Mouse (Mus musculus): ENCODE data around the gene Nhsl1.

The Nhsl1 gene

DNA sequence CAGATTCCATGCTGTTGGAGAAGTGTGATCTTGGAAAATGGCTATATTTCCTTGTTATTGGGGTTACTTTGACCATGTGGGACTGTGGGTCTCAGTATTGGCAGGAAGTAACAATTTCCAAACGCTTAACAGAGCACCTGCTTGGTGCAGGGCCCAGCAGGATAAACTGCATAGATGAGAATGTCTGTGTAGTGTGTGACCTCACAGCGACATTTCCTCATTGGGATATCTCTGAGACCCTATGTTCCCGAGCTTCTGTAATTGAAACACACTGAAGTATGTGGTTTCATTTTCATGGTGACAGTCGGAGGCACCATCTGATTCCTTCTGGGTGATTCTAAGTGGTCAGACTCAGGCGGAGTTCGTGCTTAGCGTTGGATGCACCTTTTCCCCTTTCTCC is 75.5 kb downstream of the Nhsl1 start:
- in situ Hi-C loops (cut with MseI, MboI) = loop anchor here (5.0 to 10.0 kb wide), 2 partner anchors 138 to 149 kb away; no protein-coding TSS in a partner anchor

DNA sequence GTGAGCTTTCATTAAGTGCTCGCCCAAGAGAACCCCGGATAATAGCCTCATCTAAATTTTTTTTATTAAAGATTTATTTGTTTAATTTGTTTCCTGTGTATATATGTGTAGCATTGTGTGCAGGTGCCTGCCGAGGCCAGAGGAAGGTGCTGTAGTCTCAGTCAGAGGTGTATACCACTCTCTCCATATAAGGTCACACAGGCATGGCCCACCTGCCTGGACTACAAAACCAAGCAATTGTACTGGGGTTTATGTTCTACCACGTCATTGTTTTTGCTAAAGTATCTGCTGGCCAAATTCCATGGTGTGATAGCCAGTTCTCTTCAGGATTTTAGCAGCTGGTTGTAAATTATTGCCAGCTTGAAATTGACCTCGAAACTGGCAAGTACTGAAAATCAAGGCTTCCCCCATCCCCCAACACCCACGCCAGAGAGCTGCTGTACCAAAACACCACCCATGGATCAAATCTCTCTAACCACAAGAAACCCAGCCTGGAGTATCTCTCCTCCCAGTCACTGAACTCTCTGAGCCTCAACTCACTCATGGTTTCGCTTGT is 81.4 kb downstream of the Nhsl1 start:
- in situ Hi-C loops (cut with MseI, MboI) = no loop called here

DNA sequence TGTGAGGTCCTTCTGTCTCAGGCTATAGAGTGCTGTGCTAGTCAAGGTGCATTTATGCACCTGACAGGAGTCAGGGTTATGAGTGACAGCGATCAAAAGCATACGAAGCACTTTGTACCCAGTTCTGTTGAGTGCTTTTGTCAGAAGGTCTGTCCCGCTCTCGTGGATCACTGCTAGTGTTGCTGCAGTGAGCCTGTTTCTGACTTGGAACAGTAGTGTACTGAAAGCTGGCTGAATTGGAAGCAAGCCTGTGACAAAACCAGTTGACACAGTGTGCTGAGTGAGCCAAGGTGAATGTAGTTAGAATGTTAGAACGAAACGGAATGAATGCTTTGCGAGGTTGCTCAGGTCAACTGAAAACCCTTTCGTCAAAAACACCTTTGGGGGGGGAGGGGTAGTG is 82.2 kb downstream of the Nhsl1 start:
- in situ Hi-C loops (cut with MseI, MboI) = no loop called here

DNA sequence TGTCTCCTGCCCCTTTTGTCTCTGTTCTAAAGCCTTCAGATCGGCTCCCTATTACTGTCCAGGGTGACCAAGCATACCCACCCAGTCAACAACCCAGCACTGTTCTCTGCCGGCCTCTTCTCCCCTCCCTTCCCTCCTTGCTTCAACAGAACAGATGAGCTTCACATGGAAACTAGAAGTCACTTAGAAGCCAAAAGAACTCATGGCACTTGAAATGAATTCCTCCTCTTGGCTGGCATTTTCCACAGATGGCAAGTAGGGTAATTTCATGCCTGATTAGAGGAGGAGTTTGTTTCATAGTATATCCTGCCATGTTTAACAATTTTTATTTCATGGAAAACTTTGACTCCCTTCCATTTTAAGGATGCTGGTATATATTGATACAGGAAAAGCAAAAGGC is 85.2 kb downstream of the Nhsl1 start:
- in situ Hi-C loops (cut with MseI, MboI) = no loop called here

DNA sequence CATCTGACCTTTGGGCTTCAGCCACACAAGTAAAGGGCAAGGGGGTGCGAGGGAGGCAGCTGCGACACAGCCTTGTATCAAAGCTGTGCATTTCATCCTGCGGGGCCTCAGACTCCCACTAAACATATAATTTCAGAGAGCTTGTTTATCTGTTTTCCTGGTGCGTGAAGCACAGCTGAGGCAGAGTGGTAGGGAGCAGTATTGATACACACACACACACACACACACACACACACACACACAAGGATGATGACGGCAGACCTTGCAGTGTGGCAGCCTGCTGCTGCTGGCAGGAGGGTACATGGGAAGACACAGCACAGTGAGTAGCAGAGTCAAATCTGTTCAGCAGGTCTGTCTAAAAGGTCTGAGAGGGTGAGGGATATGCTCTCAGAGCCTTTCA is 85.9 kb downstream of the Nhsl1 start:
- in situ Hi-C loops (cut with MseI, MboI) = no loop called here

DNA sequence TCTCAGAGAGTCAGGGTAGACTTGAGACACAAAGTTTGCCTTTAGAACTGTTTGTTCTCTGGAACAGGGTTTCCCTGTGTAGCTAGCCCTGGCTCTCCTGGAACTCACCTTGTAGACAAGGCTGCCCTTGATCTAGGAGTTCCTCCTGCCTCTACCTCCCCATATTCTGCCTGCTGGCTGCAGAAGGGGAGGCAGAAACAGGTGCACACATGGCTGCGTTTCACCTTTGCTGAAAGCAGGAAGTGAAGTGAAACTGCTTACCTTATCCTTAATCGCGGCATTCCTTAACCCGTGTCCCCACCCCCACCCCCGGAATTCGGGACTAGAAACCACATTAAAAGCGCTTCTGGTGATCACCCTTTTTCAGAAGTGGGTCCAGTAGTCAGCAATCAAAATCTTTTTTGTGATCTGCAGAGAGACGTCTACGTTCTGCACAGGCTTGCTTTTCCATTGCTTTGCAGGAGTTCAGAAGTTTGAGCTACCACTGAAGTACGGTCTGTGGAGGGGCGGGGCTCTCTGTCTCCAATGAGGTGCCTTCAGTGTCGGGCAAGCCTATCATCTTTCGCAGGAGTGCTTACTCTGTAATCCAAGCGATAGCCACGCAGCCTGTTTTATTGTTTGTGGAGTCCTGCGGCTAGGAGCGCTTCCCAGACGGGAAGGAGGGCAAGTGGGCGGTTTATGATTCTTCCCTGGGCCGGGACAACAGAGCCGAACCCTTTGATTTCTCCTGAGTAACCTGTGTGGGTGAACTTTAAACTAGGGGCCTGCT is 88.5 kb downstream of the Nhsl1 start:
- in situ Hi-C loops (cut with MseI, MboI) = no loop called here

DNA sequence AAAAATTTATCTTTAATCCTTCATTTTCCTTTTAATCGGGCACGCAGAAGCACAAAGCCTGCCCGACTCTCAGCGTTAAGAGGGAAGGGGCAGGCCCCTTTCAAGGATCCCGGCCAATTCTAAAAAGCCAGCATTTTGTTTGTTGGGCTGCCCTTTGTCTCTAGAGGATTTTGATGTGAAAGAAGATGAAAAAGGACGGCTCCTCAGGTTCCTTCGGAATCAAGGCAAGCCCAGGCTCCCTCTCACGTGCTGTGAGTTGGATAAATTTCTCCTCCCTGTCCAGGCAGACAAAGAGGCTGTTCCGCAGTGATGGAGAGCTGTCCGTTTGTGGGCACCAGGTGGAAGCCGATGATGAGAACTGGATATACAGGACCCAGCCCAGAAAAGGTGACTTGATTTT is 89.3 kb downstream of the Nhsl1 start:
- in situ Hi-C loops (cut with MseI, MboI) = no loop called here

DNA sequence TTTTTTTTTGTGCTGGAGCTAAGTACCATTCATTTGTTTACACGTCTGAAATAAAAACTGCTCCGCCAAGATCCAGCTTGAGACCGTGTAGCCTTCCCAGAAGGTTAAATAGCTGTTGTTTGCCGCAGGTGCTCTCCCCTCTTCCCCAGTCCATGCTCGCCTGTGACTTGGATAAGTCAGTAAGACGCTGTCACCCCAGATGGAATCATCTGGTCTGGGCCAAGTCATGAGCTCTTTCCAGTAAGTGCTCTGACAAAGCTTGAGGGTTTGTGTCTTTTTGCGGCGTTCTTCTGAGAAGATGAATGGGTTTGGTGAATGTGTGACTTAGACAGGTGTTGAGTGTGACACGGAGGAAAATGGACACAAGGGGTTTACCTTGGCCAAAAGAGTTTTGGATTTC is 89.8 kb downstream of the Nhsl1 start:
- in situ Hi-C loops (cut with MseI, MboI) = no loop called here

DNA sequence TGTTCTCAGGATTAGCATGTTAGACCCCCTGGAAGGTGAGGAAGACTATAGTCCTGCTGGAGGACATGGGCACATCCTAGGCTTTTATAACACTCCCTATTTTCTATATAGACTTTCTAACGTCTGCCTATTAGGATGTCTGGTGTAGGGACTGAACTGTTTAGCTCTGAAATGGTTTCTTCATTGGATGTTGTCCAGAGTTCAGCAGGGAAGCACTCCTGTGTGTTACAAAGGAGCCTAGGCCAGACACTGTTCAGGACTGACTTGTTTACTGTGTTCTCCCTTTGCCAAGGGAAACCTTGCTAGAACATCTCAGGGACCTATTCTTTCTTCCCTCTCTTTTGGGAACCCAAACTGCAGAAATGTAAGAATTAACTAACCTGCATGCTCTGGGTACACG is 90.3 kb downstream of the Nhsl1 start:
- in situ Hi-C loops (cut with MseI, MboI) = no loop called here

DNA sequence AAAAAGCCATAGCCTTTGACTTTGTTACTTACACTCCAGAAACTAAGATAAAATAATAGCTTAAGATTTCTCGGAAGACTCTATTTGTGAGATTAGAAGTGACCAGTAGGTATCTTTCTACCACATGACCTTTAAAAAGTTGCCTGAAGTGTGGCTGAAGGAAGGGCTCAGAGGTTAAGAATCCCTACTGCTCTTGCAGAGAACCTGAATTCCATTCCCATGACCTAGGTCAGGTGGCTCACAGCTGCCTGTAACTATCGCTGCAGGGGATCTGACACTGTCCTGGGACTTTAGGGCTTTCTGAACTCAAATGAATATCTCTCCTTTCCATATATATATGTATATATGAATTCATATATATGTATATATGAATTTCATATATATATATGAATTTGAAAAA is 92.5 kb downstream of the Nhsl1 start:
- in situ Hi-C loops (cut with MseI, MboI) = no loop called here

DNA sequence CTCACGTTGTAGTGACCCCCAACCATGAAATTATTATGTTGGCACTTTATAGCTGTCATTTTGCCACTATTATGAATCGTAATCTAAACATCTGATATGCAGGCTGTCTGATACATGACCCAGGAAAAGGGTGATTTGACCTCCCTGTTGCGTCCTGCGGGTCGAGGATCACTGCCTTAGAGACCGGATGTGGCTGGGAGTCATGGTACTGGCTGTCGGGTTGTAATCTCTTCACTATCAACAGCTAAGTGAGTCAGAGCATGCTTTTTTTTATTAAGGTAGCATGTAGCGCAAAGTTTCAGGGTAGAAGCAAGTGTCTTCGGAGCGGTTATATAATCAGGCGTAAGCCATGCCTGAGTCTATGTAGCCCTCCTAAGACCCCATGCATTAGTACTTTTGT is 97.2 kb downstream of the Nhsl1 start:
- in situ Hi-C loops (cut with MseI, MboI) = no loop called here

DNA sequence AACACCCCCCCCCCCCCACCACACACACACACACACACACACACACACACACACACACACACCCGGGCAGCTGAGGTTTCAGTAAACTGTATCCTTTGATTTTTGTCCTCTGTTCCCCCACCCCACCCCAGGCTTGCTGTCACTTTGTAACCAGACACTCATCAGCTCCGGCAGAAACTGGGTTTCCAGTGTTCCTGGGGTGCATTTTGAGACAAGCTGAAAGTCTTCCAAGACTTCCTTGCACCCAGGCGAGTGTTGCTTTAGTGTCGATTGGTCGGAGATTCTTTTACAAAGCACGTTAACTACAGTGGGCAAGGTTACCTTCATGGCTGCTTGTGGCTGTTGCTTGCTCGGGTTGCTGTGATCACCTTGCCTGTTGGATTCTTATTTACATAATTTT is 99.4 kb downstream of the Nhsl1 start:
- in situ Hi-C loops (cut with MseI, MboI) = no loop called here

DNA sequence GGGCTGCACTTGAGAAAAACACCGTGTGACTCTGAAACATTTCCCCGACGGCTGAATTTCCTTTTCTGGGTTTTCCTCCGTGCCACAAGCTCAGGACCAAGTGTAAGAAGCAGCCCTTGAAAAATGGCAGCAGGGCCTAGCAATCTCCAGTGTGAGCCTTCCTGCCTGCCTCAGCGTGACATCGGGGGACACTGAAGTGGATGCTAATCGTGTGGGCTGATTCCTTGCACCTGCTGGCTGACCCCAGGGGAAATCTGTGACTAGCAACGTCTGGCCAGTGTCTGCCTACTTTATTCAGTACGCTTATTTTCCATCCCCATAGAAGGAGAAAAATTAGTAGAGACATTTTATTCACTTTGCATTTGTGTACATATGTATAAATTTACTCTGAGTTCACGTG is 100.7 kb downstream of the Nhsl1 start:
- in situ Hi-C loops (cut with MseI, MboI) = no loop called here

DNA sequence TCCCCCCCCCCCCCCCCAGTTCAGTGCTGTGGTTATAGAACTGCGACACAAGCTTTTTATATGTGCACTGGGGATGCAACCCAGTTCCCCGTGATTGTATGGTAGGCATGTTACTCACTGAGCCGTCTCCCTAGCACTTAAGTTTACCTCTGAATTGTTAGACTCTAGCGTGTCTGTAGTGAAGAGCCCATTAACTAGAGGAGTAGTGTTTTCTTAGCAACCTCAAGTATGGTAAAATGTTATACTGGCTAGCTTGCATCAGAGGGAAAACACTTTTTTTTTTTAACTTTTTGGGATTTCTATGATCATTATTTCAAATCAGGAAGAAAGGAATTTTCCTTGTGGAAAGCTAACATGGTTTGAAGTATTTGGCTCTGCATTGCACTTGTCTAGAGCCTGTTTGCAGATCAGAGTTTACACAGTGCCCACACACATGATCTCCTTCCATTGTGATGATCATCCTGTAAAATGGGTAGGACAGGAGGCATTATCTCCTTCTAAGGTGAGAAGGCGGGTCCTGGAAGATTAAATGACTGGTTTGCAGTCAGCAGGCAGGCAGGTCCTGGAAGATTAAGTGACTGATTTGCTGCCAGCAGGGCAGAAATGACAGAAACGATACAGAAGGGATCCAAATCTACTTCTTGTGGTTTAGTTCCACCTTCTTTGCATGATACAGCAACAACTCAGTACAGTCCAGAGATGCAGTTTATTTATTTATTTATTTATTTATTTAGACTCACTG is 101.6 kb downstream of the Nhsl1 start:
- in situ Hi-C loops (cut with MseI, MboI) = no loop called here

DNA sequence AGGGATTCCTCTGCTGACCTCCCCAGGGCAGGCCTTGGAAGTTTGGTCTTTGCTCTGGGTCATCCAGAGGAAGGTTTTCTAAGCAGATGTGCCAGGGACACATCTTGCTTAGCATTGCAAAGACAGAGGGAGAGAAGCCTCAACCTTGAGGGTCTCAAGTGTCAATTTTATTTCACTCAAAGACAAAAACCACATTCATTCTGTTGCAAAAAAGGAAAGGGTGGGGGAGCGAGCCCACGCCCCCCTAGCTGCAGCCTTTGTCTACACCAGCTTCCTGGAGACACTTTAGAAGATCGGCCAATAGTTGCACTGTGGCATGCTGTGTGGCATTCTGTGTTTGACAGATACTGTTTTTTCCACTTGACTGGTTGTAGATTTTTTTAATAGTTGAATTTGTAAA is 104.2 kb downstream of the Nhsl1 start:
- in situ Hi-C loops (cut with MseI, MboI) = no loop called here

DNA sequence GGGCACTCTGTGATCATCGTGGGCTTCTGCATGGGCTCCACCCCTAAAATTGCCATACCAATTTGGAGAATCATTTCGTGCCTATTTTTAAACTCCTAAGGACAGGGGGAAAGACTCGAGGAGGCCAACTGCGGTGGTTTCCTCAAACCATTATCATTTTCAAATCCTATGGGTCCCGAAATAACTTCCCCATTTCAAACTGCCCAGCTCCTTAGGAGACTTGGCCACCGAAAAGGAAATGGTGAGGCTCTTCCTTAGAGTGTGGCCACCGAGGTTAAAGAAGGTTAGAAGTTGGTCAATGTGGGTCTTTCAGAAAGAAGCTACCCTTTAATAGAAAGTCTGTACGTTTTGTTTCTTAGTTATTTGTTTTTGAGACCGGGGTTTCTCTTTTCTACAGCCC is 104.8 kb downstream of the Nhsl1 start:
- in situ Hi-C loops (cut with MseI, MboI) = no loop called here

DNA sequence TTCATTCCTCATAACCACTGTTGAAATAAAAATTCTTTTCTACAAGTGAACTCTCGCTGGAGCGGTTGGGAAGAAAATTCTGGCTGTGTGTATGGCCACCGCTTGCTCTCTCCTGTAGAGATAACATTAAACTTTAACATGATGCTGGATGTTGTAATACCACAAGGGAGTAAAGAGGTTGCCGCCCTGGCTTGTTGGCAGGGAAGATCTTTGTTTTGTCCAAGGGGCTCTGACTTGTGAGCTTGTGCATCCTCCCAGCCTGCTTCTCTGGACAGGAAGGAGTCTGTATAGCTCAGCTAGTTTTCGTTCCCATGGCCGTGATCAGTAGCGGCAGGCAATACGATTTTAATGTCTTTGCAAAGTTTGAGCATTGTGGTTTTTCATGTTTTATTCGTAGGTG is 109.1 kb downstream of the Nhsl1 start:
- in situ Hi-C loops (cut with MseI, MboI) = no loop called here

DNA sequence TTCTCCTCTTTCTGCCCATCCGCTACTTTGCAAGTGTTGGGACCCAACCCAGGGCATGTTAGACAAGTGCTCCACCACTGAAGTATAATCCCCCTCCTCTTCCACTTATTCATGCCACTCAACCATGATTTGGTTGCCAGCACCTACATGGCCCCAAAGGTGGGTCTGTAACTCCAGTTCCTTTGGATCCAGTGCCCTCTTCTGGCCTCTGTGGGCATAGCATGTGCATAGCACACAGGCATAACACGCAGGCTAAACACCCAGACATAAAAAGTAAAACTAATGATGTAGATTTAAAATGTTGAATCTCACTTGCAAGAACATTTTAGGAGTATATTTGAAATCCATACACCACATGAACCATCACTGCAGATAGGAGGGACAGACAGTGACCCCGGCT is 110.7 kb downstream of the Nhsl1 start:
- in situ Hi-C loops (cut with MseI, MboI) = no loop called here

DNA sequence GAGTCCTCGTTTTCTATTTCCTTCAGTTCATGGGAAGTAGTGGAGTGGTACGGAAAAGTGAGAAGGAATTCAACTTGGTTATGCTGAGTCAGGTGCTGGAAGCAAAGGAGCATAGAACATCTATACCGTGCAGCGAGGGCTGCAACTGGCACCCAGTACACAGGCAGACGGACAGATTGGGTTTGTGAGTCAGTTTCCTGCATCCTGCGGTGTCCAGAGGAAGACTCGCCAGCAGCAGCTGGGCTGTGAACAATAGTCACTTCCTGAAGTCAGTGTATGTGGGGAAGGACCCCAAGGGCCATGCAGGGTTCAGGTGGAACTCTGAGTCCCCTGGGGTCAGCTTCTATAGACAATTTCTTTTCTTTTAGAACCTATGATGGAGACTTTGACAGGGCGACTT is 111.4 kb downstream of the Nhsl1 start:
- in situ Hi-C loops (cut with MseI, MboI) = no loop called here

DNA sequence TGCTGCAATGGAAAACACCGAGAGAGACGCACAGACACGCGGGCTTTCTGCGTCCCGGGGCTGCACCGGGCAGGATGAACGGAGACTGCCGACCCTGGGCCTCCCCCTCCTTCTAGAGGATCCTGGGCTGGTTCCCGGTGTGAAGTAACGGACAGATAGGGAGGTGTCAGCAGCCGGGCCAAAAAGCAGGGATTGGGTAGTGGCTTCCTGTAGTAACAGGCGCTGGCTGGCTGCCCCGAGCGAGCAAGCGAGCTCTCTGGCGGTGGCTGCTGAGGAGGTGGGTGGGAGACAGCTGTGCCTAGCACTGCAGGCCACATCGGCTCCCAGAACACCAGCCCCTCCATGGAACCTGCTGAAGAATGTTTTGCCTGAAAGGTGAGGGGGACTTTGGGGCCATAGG is 112.2 kb downstream of the Nhsl1 start:
- in situ Hi-C loops (cut with MseI, MboI) = no loop called here

DNA sequence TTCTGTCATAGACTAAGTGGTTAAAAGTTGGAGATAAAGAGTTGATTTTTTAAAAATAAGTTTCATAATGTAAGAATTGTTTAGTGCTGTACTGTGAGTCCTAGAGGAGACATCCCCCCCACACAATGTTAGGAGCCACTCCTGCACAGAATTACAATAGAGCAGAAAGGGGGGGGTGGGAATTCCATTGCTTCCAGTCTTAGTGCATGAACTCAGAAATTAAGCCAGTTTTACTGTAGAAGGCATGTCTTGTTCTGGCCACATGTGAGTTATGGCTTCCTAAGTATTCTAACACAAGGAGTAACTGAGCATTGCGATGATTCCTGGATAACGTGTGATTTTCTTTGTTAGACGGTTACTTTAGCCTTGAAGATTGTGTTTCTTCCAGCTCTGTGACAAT is 112.8 kb downstream of the Nhsl1 start:
- in situ Hi-C loops (cut with MseI, MboI) = no loop called here

DNA sequence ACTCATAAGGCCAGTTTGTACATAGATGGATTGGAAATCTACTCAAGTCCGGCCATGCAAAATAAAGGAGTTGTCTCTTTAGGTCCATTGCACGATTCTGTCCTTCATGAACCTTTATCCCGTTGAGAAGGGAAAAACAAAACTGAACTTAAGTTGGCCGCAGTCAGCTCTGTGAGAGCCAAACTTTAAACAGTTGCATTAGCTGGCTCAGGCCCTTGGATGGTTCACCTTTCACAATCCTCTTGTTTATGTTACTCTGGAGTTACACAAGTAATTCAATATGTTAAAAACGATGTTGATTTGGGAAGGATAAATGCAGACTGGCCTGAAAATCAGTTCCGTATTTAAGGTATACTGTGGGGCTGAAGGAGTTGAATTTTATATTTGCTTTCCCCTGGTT is 116.7 kb downstream of the Nhsl1 start:
- in situ Hi-C loops (cut with MseI, MboI) = no loop called here

DNA sequence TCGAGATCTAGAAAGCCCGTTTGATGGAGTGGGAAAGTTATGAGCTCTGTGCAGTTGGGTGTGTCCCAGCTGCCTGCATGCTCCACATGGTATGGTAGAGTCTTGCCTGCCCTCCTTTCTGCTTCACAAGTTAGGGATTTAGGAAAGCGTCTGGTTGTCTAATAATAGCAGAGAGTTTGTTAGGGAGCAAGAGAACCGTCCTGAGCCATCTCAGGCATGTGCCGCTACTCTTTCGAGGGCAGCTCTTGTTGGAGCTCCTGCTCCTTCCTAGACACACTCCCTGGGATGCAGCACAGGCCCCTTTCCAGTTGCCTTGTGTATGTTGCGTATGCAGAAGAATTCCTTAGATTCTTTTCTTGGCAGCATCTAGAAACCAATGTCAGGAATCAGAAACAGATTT is 117.2 kb downstream of the Nhsl1 start:
- in situ Hi-C loops (cut with MseI, MboI) = no loop called here

Data from mouse trophoblast stem cell (cell line).